Mouse (Mus musculus): Measurements from ENCODE around the gene Gys1.

Gys1 gene

DNA sequence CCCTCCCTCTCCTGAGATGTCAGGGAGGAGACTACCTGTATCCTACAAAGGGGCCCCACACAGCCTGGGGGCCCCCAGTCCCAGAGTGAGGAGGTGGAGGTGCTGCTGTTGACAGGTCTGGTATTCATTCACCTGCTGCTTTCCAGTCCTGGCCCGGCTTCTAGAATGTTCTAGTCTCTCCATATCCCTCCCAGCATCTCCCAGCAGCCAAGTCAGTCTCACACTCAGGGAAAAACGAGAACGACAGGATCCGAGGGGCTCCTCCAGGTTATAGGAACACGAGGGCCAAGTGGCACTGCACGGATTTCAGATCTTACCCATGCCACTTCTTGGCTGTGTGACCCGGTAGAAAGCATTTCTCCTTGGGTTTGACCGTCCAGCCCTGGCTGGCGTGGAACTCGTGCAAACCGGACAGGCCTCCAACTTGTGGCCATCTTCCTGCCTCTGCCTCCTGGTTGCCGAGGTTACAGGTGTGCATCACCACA is 19.9 kb upstream of the Gys1 start:
- no peak for ATAC-seq (ENCODE audit: low TSS enrichment)

DNA sequence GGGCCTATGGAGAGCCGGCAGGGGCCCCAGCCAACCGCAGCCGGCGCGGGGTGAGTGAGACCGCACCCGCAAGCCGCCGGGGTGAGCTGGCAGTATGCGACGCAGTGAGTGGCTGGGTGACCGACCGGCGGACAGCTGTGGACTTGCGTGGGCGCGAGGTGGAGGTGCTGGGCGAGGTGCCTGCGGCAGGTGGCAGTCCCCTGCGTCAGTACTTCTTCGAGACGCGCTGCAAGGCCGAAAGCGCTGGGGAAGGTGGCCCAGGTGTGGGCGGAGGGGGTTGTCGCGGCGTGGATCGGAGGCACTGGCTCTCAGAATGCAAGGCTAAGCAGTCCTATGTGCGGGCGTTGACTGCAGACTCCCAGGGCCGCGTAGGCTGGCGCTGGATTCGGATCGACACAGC is 19.0 kb upstream of the Gys1 start:
- ATAC-seq (ENCODE audit: low TSS enrichment): peak; percentile 62; the same call in 1 of the 2 replicates

DNA sequence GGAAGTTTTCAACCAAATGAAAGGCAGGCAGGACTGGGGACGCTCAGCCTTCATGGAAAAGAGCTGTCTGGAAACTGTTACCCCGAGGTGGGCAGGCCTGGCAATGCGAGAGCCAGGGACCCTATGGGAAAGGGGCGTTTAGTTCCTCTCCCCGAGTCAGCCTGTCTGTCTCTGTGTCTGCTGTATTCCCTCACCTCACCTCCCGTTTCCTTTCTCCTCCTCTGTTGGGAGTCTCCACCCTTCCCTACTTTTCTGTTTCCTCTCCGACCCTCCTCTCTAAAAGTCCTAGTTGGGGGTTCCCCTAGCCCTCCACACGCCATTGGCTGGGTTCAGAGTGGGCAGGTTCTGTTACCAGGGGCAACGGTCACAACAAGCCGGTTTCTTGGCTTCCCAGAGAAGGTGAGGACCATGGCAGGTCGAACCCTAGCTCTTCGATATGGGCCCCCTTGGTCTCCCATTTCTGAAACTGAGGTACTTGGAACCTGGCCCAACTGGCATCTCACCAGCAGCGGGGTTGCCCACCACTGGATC is 16.6 kb upstream of the Gys1 start:
- ATAC-seq (ENCODE audit: low TSS enrichment): no peak

DNA sequence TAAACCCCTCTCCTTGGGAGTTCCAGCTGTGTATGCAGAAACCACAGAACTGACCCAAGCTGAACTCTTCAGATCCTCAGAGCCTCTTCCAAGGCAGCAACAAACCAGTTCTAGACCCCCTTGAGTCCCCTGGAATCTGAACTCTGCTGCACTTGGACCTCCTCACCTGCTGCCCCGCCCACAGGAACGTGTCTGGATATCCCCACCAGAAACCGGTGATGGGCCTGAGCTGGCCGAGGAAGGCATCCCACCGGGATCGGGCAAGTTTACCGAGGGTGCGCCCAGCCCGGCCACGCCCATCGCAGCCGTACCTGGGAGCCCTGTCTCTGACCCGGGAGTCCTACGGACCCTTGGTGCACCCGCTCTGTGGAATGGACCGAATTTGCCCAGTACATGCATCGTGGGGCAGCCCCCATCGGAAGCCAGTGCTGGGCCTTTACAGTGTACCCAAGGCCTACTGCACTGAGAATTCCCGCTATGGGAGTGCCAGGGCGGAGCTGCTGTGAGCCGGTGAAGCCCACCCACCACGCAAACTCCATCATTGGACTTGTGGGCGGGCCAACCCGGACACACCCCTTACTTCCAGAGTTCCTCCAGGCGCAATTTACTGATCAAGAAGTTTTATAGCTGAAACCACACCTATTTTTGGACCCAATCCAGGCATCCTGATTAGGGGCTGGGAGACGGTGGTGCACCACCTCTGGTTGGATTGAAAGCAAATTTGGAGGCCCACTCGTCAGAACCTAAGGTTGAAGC is 14.6 kb upstream of the Gys1 start:
- no peak for ATAC-seq (ENCODE audit: low TSS enrichment)

DNA sequence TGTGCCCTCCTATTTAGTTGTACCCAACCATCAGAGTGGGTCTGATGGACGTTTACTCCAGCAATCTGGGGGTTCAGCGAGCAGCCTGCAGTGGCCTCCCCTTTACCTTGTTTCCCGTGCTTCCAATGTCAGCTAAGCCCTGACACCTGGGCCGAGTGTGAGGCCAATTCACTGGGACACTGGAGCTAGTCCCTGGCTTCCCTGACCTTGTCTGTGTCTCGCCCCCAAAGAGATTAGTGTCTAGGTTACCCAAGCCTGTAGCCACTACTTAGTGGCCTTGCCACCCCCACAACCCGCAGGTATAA is 14.1 kb upstream of the Gys1 start, which contains the start of gene Lhb:
Gene Lhb, plus strand, starts transcription at position 206 of the 305 bp plus-strand sequence.
- no peak for ATAC-seq (ENCODE audit: low TSS enrichment)

DNA sequence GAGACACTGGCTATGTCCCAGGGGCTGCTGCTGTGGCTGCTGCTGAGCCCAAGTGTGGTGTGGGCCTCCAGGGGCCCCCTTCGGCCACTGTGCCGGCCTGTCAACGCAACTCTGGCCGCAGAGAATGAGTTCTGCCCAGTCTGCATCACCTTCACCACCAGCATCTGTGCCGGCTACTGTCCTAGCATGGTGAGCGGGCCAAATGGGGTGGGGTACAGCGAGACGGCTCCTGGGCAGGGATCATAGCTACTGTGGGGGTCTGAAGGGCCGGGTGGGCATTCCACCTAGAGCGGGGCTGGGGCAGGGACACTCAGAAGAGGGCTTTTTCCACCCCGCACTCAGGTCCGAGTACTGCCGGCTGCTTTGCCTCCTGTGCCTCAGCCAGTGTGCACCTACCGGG is 13.4 kb upstream of the Gys1 start:
- ATAC-seq (ENCODE audit: low TSS enrichment): no peak

DNA sequence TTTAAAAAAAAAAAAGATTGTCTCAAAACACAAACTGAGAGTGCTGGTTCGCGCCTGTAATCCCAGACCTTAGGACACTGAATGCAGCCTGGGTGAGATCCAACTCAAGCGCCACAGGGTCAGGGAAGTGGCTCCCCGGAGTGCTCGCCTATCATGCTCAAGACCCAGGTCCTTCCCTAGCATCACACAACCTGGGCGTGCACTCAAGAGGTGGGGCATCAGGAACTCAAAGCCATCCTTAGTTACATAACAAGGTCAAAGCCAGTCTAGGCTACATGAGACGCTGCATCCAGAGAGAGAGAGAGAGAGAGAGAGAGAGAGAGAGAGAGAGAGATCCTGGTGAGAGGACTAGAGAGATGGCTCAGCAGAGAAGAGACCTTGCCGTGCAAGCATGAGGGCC is 8.1 kb upstream of the Gys1 start:
- no peak for ATAC-seq (ENCODE audit: low TSS enrichment)

DNA sequence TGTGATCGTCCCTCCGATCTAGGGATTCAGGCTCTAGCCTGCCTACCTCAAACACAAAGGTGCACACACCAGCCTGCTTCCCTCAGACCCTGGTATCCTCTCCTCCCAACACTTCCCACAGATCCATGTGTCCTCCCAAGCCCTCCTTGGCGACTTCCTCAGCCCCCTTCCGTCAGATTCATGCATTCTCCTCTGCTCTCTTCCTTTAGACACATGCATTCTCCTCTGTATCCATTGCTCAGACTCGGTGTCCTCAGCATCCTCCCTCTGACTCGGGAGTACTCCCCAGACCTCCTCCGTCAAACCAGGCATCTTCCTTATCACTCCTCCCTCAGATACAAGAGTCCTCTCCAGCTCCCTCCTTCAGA is 825 bp upstream of the Gys1 start:
- no peak for ATAC-seq (ENCODE audit: low TSS enrichment)

DNA sequence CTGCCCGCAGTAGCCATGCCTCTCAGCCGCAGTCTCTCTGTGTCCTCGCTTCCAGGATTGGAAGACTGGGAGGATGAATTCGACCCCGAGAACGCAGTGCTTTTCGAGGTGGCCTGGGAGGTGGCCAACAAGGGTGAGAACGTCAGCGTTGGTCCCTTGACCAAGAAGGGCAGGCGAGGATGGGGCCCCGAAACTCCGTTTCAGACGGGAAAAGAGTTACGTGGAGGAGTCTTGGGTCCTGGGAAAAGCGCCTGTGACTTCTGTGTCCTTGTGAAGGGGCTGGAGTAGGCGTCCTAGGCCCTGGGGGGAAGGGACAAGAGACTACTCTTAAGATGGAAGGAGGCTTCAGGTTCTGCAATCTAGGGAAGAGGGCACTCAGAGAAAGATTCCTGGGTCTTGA is 394 bp downstream of the Gys1 start:
- 0 out of 2 replicates have a peak, but pooled peaks have one; percentile 7 for ATAC-seq (ENCODE audit: low TSS enrichment)

DNA sequence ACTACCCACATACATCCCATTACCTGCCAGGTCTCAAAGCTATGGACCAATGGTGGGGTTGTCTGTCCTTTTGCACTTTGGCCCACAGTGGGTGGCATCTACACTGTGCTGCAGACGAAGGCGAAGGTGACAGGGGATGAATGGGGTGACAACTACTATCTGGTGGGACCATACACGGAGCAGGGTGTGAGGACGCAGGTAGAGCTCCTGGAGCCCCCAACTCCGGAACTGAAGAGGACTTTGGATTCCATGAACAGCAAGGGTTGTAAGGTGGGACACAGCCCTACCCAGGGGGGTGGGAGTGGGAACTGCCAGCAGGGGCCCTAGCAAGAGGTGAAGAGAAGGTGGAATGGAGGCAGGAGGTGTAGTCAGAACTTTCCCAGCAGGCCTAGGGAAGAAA is 1.8 kb downstream of the Gys1 start:
- no peak for ATAC-seq (ENCODE audit: low TSS enrichment)

DNA sequence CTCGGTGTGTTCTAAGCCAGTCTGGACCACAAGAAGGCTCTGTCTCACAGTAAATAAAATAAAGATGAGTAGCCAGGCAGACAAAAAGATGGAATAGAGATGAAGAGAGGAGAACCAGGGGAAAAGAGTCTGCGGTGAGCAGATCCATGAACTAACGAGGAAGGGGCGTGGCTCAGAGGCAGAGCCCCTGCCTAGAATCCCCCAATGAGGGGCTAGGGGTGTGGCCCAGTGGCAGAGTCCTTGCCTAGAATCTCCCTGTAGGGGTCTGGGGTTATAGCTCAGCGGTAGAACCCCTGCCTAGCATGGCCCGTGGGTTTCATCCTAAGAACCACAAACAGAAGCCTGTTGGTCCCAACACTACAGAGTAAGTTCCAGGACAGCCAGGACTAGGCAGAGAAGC is 2.4 kb downstream of the Gys1 start:
- ATAC-seq (ENCODE audit: low TSS enrichment): no peak

DNA sequence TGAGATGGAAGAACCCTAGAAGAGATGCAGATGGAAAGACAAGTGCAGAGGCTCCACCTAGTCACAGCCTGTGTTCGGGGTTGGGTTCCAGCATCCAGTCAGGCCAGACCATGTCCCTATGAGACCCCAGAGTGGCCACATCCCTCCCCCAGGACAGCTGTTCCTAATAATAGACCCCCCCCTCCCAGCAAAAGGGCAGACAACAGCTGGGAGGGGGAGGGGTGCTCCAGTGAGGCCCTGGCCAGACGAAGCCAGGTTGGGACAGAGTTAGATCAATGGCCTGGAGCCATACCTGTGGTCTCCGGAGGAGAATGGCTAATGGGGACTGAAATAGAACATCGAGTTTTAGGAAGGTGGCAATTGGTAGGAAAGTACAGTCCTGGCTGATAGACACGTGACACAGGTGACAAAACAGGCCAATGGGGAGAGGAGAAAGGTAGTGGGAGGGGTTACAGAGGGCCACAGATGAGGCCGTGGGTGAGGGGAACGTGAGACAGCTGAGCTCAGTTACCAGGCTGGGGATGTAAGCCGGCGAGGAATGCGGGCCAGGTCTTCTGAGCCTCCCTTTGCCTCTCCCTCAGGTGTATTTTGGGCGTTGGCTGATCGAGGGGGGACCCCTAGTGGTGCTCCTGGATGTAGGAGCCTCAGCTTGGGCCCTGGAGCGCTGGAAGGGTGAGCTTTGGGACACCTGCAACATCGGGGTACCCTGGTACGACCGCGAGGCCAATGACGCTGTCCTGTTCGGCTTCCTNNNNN is 3.1 kb downstream of the Gys1 start, which contains the start of gene Ruvbl2:
Gene Ruvbl2, minus strand, starts transcription at position 576 of the 756 bp plus-strand sequence.
- no peak for ATAC-seq (ENCODE audit: low TSS enrichment)

DNA sequence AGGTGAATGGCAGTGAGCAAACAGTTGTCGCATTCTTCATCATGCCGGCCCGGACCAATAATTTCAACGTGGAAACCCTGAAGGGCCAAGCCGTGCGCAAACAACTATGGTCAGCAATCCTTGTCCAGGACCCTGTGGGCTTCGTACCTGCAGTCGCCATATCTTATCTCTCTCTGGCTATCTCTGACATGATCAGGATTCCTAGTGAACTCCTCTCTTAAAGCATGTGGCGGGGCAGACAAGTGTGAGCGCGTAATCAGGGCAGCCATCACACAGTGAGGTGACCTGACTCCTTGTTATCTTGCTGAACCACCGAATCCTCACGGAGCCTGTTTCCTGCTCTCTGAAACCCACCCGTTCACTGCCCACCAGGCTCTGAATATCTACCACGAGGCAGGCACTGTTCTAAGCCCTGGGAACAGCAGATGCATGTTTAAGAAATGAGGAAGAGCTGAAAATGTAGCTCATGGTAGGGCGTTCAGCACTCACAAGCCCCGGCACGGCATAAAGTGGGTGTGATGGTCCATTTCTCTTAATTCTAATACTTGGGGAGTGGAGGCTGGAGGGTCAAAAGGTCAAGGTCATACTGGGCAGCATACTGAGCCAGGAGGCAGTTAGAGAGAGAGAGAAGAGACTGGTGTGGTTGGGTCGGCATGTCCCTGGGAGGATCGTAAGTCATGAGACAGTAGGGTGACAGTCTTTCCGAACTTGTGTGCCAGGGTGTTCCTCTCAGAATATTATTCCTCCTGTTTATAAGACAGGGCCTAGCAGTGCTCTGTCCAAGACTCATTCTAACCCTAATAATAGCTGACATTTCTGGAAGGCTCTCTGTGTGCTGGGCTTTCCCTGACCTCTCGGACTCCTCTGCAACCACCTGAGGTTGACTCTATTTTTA is 9.1 kb downstream of the Gys1 start:
- no peak for ATAC-seq (ENCODE audit: low TSS enrichment)

DNA sequence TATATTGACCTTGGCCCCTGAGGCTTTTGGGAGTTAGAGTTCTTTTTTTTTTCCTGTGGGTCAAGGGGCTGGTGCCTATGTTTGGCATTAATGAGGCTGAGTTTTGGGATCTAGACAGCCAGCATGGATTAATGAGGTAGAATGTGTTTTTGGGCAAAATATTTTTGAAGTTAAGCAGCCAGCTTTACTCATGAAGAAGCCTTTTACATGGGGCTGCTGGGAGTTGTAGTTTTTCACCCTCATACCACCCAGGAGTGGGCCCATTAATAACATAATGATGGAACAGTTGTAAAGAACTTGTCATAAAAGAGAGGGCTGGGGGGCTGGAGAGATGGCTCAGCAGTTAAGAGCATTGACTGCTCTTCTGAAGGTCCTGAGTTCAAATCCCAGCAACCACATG is 11.9 kb downstream of the Gys1 start:
- ATAC-seq (ENCODE audit: low TSS enrichment): no peak

DNA sequence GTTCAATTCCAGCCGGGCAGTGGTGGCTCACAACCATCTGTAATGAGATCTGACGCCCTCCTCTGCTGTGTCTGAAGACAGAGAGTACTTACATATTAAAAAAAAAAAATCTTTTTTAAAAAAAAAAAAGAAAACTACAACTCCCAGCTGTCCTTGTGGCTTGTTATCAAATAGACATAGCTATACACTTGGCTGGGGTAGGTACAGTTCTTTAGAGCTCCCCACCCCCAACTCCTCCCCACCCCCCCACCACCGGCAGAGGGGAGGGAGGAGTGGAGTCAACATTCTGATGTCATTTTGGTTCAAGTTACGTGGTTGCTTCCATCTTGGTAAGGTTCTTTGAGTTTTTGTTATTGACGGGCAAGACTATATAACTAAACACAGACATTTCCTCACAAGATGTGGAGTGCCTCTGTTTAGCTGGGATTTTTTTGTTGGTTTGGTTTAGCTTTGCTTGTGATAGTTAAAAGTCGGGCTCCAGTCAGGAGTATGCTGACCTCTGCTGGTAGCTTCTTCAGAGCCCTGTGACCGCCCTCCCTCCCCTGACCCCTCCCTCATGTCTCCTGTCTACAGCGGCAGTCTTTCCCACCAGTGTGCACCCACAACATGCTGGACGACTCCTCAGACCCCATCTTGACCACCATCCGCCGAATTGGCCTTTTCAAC is 12.8 kb downstream of the Gys1 start:
- no peak for ATAC-seq (ENCODE audit: low TSS enrichment)

DNA sequence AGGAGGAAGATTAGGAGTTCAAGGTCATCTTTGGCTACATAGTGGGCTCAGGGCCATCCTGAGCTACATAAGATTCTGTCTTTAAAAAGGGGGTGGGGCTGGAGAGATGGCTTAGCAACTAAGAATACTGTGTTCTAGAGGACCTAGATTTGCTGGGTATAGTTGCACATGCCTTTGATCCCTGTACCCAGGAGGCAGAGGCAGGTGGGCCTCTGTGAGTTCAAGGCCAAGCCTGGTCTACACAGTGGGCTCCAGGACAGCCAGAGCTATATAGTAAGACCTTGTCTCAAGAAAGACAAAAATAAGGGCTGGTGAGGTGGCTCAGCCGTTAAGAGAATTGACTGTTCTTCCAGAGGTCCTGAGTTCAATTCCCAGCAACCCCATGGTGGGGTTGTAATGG is 15.3 kb downstream of the Gys1 start:
- ATAC-seq (ENCODE audit: low TSS enrichment): no peak

DNA sequence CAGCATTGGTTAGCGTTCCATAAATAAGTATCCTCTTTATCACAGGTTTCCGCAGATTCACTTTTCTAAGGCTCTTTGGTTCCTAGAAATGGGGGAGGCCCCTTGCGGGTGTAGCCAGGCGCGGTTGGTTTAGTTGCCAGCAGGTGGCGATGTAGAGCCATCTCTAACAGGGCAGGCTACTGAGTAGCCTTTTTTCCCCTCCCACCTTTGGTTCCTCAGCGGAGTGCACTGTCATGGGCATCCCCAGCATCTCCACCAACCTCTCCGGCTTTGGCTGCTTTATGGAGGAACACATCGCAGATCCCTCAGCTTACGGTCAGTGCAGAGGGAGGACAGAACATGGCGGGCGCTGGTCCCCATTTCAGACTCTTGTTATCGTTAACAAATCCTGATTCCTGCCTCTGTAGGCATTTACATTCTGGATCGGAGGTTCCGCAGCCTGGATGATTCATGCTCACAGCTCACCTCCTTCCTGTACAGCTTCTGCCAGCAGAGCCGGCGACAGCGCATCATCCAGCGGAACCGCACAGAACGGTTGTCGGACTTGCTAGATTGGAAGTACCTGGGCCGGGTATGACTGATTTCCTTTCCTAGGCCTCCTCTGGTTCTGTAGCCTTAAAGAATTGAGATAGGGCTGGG is 16.8 kb downstream of the Gys1 start:
- peak; percentile 82 for ATAC-seq (ENCODE audit: low TSS enrichment)

DNA sequence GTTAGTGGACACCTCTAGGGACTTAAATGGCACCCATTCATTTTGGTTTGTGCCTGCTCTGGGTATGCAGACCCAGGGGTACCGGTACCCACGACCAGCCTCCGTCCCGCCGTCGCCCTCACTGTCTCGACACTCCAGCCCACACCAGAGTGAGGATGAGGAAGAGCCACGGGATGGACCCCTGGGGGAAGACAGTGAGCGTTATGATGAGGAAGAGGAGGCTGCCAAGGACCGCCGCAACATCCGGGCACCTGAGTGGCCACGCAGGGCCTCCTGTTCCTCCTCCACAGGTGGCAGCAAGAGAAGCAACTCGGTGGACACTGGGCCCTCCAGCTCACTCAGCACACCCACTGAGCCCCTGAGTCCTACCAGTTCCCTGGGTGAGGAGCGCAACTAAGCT is 20.3 kb downstream of the Gys1 start:
- ATAC-seq (ENCODE audit: low TSS enrichment): no peak

DNA sequence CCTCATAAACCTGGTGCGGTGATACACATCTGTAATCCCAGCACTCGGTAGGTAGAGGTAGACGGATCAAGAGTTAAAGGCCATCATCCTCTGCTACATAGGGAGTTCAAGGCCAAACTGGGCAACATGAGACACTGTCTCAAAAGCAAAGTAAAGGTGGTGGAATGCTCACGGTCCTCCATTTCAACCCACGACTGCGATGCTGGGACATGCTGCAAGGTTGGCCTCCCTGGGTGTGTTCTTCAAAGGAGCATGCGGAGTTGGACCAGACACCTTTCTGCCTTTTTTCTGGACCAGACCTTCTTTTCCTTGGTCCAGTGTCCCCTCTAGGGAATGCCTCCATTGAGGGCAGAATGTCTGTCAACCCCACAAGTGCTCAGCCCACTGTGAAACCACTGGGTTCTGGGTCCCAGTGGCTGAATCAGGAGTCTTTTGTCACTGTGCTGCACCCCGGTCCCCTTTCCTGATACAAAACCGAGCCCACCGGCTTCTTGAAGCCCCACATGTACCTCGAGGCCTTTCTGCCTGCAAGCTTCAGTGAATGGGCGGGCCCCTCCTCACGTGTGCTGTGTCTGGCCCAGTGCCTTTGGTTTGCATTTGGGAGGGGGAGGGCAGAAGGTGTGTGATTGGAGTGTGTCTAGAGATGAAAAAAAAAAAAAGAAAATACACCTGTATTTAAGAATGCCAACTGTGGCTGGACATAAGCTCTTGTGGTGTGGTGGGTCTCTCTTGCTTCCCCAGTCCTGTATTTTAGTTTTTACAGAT is 21.5 kb downstream of the Gys1 start:
- ATAC-seq (ENCODE audit: low TSS enrichment): no peak

DNA sequence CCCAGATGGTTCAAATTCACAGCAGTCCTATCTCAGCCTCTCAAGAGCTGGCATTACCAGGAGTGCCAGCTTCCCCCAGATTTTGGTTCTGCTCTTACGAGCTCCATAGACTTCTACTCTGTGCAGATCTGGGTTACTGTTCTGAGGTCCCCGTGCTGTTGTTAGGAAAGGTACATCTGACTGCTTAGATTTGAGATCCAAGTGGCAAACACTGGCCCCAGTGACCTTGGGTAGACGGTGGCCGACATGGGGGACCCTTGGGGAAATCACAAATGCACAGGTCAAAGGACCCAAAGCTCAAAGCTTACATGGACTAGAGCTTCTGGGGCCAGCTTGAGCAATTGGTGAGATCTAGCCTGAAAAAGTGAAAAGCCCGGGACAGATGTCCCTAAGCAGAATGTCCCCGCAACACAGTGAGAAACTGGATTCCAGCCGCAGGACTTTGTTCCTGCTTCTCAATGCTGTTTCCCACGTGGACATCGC is 22.1 kb downstream of the Gys1 start:
- no peak for ATAC-seq (ENCODE audit: low TSS enrichment)
